Mouse (Mus musculus) hindbrain, postnatal 0 days (tissue): ENCODE data around the gene Vmn1r21. TPM values are rescaled to one million over a fixed set of nuclear protein-coding genes. Genes with fewer than 3 reads are reported as not detected.
"Not testable (repeated sequence)": the region's sequence is repeated elsewhere in the genome, so short reads cannot be mapped to it uniquely, and the experiment has no call there.

Experiments
- ATAC-seq: fragments of 200-750 bp; cut with Nextera tagmentation; 2 replicates; pipeline ENCODE4 v1.8.0; 2017; ENCODE audit warnings: mild to moderate bottlenecking, moderate TSS enrichment, moderate library complexity
- DNase-seq: peaks from one replicate; pipeline ENCODE4 v3.0.0-alpha.2; 2015; ENCODE audit warnings: low spot score
- H3K27ac ChIP-seq: fragments of 300-500 bp; sonication (generic); 2 replicates; pipeline ENCODE4 v1.5.1; 2014; ENCODE audit warnings: mild to moderate bottlenecking
- H3K27me3 ChIP-seq: fragments of 300-500 bp; sonication (generic); 2 replicates; pipeline ENCODE4 v1.6.1; 2014; ENCODE audit warnings: low read length, mixed read lengths; ENCODE audit not compliant: insufficient read depth
- H3K36me3 ChIP-seq: fragments of 300-500 bp; sonication (generic); 2 replicates; pipeline ENCODE4 v1.6.1; 2014; ENCODE audit warnings: low read length, mixed read lengths; ENCODE audit not compliant: insufficient read depth
- H3K4me1 ChIP-seq: fragments of 300-500 bp; sonication (generic); 2 replicates; pipeline ENCODE4 v1.6.1; 2014; ENCODE audit warnings: antibody characterized with exemption, low read length, mixed read lengths; ENCODE audit not compliant: insufficient read depth
- H3K4me2 ChIP-seq: fragments of 300-500 bp; sonication (generic); 2 replicates; pipeline ENCODE4 v1.6.1; 2014; ENCODE audit warnings: low read depth, mild to moderate bottlenecking, low read length, moderate library complexity, mixed read lengths
- H3K4me3 ChIP-seq: fragments of 300-500 bp; sonication (generic); 2 replicates; pipeline ENCODE4 v1.5.1; 2014; ENCODE audit warnings: low read length
- H3K9ac ChIP-seq: fragments of 300-500 bp; sonication (generic); replicated peaks from 2 replicates; pipeline ENCODE4 v1.6.1; 2014; ENCODE audit warnings: mild to moderate bottlenecking, low read length, moderate library complexity, mixed read lengths
- H3K9me3 ChIP-seq: fragments of 300-500 bp; sonication (generic); 2 replicates; pipeline ENCODE4 v1.6.1; 2016; ENCODE audit warnings: low read length, mixed read lengths
- CTCF ChIP-seq: IDR thresholded peaks from 2 replicates; pipeline ENCODE4 v1.5.1; 2016; ENCODE audit warnings: antibody characterized with exemption, control low read depth, low read depth
- WGBS: fragments of 180-500 bp; shearing (Covaris S2); extraction: QIAGEN DNeasy Blood & Tissue Kit; methylation state at CpG from one replicate; pipeline ENCODE4 v1.1.7; 2014; 5-methylcytosine and 5-hydroxymethylcytosine counted together
- polyA plus RNA-seq: library from polyadenylated mRNA; unstranded; fragments of >200 nt; fragmentation: Nextera tagmentation; extraction: Ambion mirVana; gene quantifications from 2 replicates; pipeline ENCODE4 v1.2.1, GENCODE M21; 2015
- total RNA-seq: library from RNA; depleted of rRNA; stranded (reverse); fragments of >200 nt; gene quantifications from 2 replicates; pipeline ENCODE4 v1.2.3, GENCODE M21; 2014; rRNA removed

Gene Vmn1r21
- total RNA-seq, result not detected in 2 replicates
- polyA plus RNA-seq, result 0.09 TPM in 1 of 2 replicates, not detected in the other

DNA sequence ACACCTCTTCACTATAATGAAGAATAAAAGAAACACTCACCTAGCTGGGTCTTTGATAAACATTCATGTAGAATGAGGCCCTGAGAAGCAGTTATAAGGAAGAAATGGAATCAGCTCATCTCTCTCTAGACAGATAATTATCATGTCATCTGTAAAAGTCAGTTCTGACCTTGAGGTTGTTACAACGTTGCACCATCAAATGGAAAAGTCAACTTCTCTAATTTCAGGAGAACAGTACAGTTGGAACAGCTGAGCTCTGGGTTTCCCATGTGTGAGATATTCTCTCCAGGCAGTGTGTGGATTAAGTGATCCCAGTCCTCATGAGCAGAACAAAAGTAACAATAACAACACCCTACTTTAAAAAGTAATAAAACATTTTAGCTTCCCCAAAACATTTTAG is at the start of gene Vmn1r21:
Vmn1r21 (minus strand) TSS at position 58 of the 400 bp plus-strand sequence.
- Histone ChIP-seq H3K4me3 (no peak within 1 kb of the TSS), H3K4me2 (no peak within 1 kb of the TSS), H3K27ac (no peak within 1 kb of the TSS), H3K9me3 (no peaks in the 10 kb centered on the region), H3K9ac (no peak within 1 kb of the TSS), H3K27me3 (no peaks in the 10 kb centered on the region), H3K36me3 (no peaks in the 10 kb centered on the region), H3K4me1 (no peaks in the 10 kb centered on the region)
- no peak for DNase-seq
- WGBS, result 69% methylated on average over 1 of the region's 1 CpGs
- no peak for TF ChIP-seq CTCF
- ATAC-seq, result no peak

DNA sequence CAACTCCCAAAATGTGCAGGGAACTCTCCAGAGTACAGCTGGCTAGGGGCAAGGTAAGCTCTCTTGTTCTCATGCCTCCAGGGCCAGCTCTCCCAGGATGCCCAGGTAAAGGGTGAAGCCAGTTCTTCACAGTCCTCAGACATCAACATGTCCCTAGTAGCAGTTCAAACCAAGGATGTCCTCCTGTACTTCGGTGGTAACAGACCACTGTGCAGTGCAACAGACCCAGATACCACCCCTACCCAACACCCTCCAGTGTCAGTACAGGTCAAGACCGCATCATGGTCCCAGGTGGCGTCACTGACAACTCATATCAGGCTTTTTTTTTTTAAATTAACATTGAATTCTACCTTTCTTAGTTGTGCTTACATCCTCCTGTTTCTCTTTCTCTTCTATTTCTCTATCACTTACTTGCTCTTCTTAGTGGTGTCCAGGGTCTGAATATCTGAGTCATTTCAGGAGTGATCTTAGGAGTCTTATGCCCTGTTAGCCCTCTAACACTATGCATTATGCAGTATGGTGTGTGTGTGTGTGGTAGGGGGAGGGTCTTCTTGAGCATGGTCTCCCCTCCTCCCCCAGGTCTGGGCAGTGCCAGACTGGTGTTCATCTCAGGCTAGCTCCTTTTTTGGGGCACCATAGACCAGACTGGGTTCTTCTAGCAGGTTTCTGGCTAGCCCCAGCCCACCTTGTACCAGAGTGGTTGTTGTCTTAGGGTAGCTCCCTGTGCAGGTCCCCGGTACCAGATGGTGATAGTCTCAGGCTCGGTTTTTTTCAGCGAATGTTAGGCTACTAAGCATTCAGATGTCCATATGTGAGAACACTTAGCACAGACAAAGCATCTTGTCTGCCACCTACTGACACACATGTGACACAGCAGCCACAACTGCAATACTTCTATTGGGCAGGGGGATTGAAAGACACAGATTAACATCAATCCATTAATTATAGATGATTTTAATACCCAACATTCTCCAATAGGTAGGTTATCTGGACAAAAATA is 9.2 kb upstream of the Vmn1r21 start:
- WGBS, result 47% methylated on average over 6 of the region's 6 CpGs
- Histone ChIP-seq H3K4me1 (no peaks in the 10 kb centered on the region), H3K27me3 (no peaks in the 10 kb centered on the region), H3K27ac (no peak overlapping the region), H3K9me3 (no peaks in the 10 kb centered on the region), H3K4me2 (no peak overlapping the region), H3K9ac (no peak overlapping the region), H3K36me3 (no peaks in the 10 kb centered on the region), H3K4me3 (no peak overlapping the region)
- peak; percentile 93 for ATAC-seq
- DNase-seq, result peak; percentile 78
- peak; percentile 82 for TF ChIP-seq CTCF

DNA sequence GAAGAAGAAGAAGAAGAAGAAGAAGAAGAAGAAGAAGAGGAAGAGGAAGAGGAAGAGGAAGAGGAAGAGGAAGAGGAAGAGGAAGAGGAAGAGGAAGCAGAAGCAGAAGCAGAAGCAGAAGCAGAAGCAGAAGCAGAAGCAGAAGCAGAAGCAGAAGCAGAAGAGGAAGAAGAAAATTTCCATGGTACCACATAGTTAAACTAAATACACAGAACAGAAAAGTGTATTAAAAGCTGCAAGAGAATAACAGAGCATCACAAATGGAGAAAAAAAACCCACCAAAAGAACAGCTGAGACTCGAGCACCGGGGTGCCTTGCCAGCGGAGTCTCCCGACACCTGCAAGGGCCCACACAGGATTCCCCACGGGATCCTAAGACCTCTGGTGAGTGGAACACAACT is 1.0 kb upstream of the Vmn1r21 start:
- not testable (repeated sequence) for H3K4me2 ChIP-seq, DNase-seq, H3K27ac ChIP-seq, H3K36me3 ChIP-seq, H3K27me3 ChIP-seq, H3K4me3 ChIP-seq, ATAC-seq, H3K9me3 ChIP-seq, H3K9ac ChIP-seq, H3K4me1 ChIP-seq
- WGBS, result 96% methylated on average over 5 of the region's 5 CpGs

DNA sequence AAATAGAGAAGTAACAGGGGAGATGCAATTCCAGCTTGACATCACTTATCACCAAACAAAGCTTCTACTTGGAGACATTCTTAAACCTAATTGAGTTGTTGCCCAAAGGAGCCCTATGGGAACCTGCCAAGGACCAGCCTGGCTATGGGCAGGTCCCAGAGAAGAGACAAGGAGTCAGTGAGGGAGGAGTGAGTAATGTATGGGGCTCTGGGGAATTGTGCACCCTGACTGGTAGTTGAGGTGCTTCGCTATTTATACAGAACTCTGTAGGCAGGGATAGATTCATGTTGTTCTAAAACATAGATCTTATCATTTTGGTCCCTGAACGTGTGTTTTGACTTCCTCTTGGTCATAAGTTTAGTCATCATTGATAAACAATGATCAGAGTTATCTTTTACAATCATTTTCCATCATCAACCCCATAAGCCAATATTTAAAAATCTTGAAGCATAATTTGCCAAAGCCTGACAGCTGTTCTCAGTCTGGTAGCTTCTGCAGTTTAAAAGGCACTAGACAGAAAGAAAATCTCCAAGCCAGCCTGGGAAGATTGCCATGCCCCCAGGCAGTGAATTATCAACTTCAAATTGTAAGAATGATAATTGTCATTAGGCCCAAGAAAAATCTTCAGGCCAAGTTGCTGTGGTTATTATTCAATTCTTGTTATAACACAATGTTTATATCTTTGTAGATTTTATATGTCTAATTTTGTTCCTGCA is 10.3 kb downstream of the Vmn1r21 start:
- H3K4me1 ChIP-seq, result no peaks in the 10 kb centered on the region
- DNase-seq, result peak; percentile 51
- H3K36me3 ChIP-seq, result no peaks in the 10 kb centered on the region
- ATAC-seq, result no peak
- H3K4me3 ChIP-seq, result no peak overlapping the region
- no peak overlapping the region for H3K4me2 ChIP-seq
- H3K9ac ChIP-seq, result no peak overlapping the region
- TF ChIP-seq CTCF, result no peak
- no peaks in the 10 kb centered on the region for H3K9me3 ChIP-seq
- H3K27ac ChIP-seq, result no peak overlapping the region
- H3K27me3 ChIP-seq, result no peaks in the 10 kb centered on the region
- 72% methylated on average over 2 of the region's 2 CpGs for WGBS

DNA sequence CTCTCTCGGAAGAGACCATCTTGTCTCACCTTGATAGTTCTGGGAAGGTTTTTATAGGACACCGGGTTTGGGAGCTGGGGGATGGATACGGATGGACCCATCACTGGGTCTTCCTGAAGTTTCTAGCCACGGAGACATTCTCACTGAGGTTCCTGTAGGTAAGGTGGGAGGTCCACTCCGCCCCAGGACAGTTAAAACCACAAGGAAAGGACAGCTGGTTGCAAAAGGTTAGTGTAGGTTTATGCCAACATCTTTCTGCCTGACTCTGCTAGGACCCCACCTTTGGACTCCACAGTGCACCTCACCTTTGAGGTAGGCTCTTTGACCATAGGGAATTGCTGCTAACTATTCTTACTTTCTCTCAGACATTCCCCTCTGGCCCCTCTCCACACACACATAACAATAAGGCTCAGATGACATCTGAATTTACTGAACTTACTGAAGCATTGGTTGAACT is 24.9 kb downstream of the Vmn1r21 start:
- H3K9ac ChIP-seq, result peak overlapping the region; percentile 98
- peak overlapping the region; percentile 98 for H3K4me3 ChIP-seq
- no peaks in the 10 kb centered on the region for H3K36me3 ChIP-seq
- H3K4me2 ChIP-seq, result peak overlapping the region; percentile 77
- no peak for DNase-seq
- peak overlapping the region; percentile 96 for H3K27ac ChIP-seq
- H3K27me3 ChIP-seq, result no peaks in the 10 kb centered on the region
- no peaks in the 10 kb centered on the region for H3K9me3 ChIP-seq
- no peak for TF ChIP-seq CTCF
- 6% methylated on average over 5 of the region's 5 CpGs for WGBS
- ATAC-seq, result no peak
- no peaks in the 10 kb centered on the region for H3K4me1 ChIP-seq

DNA sequence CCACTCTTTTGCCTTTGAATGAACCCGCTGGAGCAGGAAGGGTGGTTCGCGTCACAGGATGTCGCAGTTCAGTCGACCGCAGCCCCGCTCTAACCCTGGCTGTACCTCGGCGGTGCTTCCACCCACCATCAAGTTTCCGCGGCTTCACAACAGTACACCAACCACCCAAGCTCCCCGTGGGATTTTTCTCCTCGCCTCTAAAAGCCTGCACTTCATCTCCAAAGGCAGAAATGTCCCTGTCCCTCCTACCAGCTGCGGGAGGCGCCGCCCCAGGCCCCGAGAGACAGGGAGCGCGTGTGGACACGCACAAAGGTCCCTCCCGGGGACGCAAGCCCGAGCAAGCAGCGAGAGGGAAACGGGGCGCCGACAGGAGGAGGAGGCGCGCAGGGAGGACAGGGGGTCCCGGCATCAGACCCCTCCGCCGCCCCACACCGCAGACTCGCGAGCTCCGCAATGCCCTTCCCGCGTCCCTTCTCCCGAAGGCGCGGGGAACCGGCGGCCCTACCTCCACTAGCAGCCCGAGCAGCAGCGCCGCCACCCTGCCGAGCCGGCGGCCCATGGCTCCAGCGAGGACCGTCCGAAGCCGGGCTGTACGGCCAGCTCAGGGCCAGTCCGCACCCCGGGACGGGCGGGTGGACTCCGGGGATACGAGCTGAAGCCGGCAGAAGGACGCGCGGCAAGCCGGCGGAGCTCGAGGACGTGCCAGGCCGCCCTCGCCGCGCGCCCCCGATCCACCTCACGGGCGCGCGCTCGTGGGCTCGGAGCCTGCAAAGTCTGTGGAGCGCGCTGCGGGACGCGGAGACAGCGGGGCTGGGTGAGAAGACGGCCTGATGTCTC is 25.5 kb downstream of the Vmn1r21 start, which contains the start of gene Vopp1:
Vopp1 (minus strand) TSS at position 738 of the 837 bp plus-strand sequence.
- H3K4me1 ChIP-seq, result no peaks in the 10 kb centered on the region
- peak within 1 kb of the TSS; percentile 98 for H3K9ac ChIP-seq
- 0% methylated on average over 74 of the region's 87 CpGs for WGBS
- TF ChIP-seq CTCF, result no peak; the same call in 1 of the 2 replicates
- ATAC-seq (peak; percentile 88), DNase-seq (peak; percentile 91)
- no peaks in the 10 kb centered on the region for H3K9me3 ChIP-seq
- no peaks in the 10 kb centered on the region for H3K36me3 ChIP-seq
- H3K27ac ChIP-seq, result peak within 1 kb of the TSS; percentile 96
- H3K4me2 ChIP-seq, result peak within 1 kb of the TSS; percentile 77
- H3K4me3 ChIP-seq, result peak within 1 kb of the TSS; percentile 98
- H3K27me3 ChIP-seq, result no peaks in the 10 kb centered on the region
